Mouse (Mus musculus) brain, embryonic 14.5 days (tissue): ENCODE measurements at regions not wholly inside any gene's neighbourhood (a gene's known extent, or its start where the extent isn't known, plus 50 kb on each side); places are given as distances from the start of the nearest gene placed in this dataset.
A peak's percentile ranks its signal among the peaks of the same experiment; 100 is the strongest.

Source experiments
- DNase-seq: peaks from one replicate; pipeline ENCODE4 v3.0.0-alpha.2; 2011; ENCODE audit warnings: low read depth
- CTCF ChIP-seq: fragments of 200-500 bp; IDR thresholded peaks from 2 replicates; pipeline ENCODE4 v1.5.1; 2012; ENCODE audit warnings: inconsistent platforms, mild to moderate bottlenecking, moderate library complexity, borderline replicate concordance; ENCODE audit not compliant: insufficient read depth, insufficient read length; ENCODE audit errors: extremely low read depth
- POLR2A ChIP-seq: fragments of 200-500 bp; IDR thresholded peaks from 2 replicates; pipeline ENCODE4 v1.6.1; 2012; ENCODE audit warnings: mild to moderate bottlenecking, inconsistent platforms, borderline replicate concordance; ENCODE audit not compliant: poor library complexity, insufficient read depth, insufficient read length, severe bottlenecking; ENCODE audit errors: extremely low read depth

GRCm38 (mm10) chr1:186458099-186458637, 247.6 kb downstream of the Tgfb2 start:
- TF ChIP-seq CTCF (no peak), POLR2A (no peak)
- no peak for DNase-seq

DNA sequence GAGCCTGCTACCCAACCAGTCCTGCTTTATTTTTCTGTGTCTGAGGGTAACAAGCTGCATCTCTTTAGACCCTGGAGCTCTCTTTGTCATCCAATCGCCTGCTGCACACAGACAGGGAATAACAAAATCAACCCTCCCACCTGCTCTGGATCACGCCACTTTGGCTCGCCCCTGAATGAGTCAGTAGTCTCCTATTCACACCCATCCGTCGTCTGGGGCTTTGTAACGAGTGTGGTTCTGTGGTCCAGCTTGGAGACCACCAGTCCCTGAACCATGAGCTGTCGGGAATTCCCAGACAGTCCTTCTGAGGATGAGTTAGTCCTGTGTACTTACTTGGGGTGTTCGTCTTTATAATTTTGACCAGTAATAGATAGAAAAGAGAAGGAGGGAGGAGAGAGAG, 248.7 kb downstream of the Tgfb2 start:
- TF ChIP-seq CTCF (no peak), POLR2A (no peak)
- DNase-seq, result peak; percentile 12

GRCm38 (mm10) chr1:186456131-186456530, 249.7 kb downstream of the Tgfb2 start:
- no peak for DNase-seq
- peak; percentile 44; the same call in 1 of the 2 replicates for TF ChIP-seq CTCF
- TF ChIP-seq POLR2A, result no peak

GRCm38 (mm10) chr1:186455177-186455660, 250.6 kb downstream of the Tgfb2 start:
- TF ChIP-seq CTCF, result no peak
- TF ChIP-seq POLR2A, result no peak
- no peak for DNase-seq

GRCm38 (mm10) chr1:186454393-186455085, 251.2 kb downstream of the Tgfb2 start:
- TF ChIP-seq CTCF, result no peak
- no peak for TF ChIP-seq POLR2A
- DNase-seq, result no peak

GRCm38 (mm10) chr1:186448841-186449650, 256.7 kb downstream of the Tgfb2 start:
- TF ChIP-seq CTCF (no peak), POLR2A (no peak)
- DNase-seq, result peak; percentile 77

- TF ChIP-seq CTCF (no peak), POLR2A (no peak)
- DNase-seq, result no peak
These were observed 258.3 kb downstream of the Tgfb2 start for GRCm38 (mm10) chr1:186447521-186447920.

DNA sequence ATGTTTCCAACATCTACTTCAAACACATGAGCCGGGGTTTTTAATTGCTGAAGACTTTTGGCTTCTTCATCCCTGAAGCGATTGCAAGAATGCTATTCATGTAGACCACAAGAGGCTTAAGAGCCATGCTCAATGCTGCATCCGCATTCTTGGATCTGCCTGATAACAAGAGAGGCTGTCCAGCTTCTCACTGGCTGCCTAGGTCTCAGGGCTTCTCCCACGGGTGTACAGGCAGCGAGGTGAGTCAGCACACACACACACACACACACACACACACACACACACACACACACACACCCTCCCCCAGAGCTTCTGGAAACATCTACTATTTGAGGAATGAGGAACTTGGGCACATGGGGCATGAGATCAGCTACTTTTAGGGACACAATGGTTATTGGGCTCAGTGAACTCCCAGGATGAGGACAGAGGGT, 261.1 kb downstream of the Tgfb2 start:
- DNase-seq, result peak; percentile 15
- TF ChIP-seq POLR2A, result no peak
- no peak for TF ChIP-seq CTCF

- TF ChIP-seq CTCF (no peak), POLR2A (no peak)
- no peak for DNase-seq
These were observed 263.6 kb downstream of the Tgfb2 start for GRCm38 (mm10) chr1:186442160-186442559.

GRCm38 (mm10) chr1:186435336-186435972, 270.3 kb downstream of the Tgfb2 start:
- no peak for TF ChIP-seq CTCF
- no peak for TF ChIP-seq POLR2A
- DNase-seq, result peak; percentile 89

- TF ChIP-seq CTCF, result no peak
- no peak for TF ChIP-seq POLR2A
- DNase-seq, result peak; percentile 37
These were observed 271.0 kb downstream of the Tgfb2 start for GRCm38 (mm10) chr1:186434782-186435181.

DNA sequence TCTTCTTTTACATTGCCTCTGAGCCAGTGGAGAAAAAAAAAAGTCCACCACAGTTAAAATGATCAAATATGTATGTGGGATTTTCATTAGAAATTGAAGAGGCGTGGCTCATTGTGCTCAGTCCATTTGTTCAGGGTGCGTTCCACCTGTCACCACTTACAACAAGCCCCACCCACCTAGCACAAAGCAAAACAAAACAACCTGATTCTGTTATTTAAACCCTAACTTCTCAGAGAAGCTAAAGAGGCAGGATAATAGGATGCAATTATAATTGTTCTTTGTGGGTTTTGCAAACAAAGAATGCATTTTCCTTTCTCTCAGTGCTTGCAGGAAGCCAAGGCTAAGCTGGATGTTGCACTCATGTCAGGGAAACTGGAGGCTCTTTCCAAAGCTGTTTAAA, 271.8 kb downstream of the Tgfb2 start:
- TF ChIP-seq POLR2A, result no peak
- TF ChIP-seq CTCF, result no peak
- peak; percentile 53 for DNase-seq
